Mouse (Mus musculus) megakaryocyte, embryonic 14.5 days (primary cell): ENCODE measurements around the gene Ankmy1.

Experiments
- FLI1 ChIP-seq: IDR thresholded peaks from 2 replicates; pipeline ENCODE4 v1.6.1; 2012; ENCODE audit warnings: low read length, inconsistent platforms, mixed read lengths
- GATA1 ChIP-seq: IDR thresholded peaks from 3 replicates; pipeline ENCODE4 v1.6.1; 2012; ENCODE audit warnings: mixed read lengths, low read length, inconsistent platforms, borderline replicate concordance

DNA sequence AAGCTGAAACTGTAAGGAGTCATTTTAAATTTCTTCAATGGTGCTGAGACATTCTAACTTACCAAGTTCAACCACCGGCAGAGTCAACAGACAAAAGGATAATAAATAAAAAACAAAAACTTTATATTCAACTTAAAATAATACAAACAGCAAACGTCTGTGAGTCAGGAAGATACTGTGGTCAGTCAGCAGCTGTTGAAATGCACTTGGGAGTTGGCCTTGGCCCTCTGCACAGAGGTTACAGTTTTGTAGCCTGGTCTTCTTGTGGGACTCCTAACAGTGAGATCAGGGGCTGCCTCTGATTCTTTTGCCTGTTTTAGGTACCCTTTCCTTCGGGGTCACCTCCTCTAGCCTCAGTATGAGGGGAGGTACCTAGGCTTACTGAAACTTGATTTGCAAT is 8.8 kb downstream of the Ankmy1 start:
- no peak for TF ChIP-seq GATA1
- no peak for TF ChIP-seq FLI1
